Mouse (Mus musculus): ENCODE results near the gene Pigh. TPM values are rescaled to one million over a fixed set of nuclear protein-coding genes. Genes with fewer than 3 reads are reported as not detected.
A peak's percentile ranks its signal among the peaks of the same experiment; 100 is the strongest.

Gene Pigh
- 17.3 and 22.2 TPM in 2 replicates for polyA plus RNA-seq (2014; fragmentation: Nextera tagmentation; extraction: Ambion mirVana)

DNA sequence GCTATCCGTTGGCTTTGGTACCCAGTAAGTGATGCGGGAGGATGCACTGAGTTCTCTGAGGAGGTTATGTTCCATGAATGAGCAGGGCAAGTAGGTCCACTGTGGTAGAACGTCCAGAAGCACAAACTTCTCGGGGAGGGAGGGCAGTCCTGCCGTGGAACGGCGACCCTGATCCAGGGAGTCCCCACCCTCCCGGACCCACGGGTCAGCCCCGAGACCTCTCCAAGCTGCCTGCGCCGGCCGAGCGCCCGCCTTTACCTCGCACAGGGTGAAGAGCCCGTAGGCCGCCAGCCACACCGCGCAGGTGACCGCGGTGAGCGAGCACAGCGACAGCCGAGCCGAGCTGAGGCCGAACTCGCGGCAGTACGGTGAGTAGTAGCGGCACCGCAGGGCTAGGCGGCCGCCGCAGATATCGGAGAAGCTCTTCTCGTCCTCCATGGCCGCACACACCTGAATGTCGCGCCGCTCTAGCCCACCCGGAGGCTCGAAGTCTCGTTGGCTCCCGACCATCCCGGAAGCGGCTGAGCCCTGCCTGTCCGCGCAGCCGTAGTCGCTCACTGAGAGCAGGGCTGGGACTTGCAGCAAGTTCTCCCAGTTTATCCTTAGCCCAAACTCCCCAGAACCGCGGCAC lies at the start of gene Pigh:
TSS of gene Pigh (minus strand) at position 470 of the 631 bp plus-strand sequence.
- Histone ChIP-seq H3K4me1 (ENCODE audit: control insufficient read depth, insufficient read depth, low read length) (peaks cover 8% of the 10 kb centered on the region; the same call in 1 of the 2 replicates), H3K9me3 (ENCODE audit: control insufficient read depth, low read length) (no peaks in the 10 kb centered on the region), H3K27me3 (ENCODE audit: control insufficient read depth, insufficient read depth, low read length) (no peaks in the 10 kb centered on the region), H3K9ac (replicated peaks; ENCODE audit: low read length) (peak within 1 kb of the TSS; percentile 91), H3K4me3 (replicated peaks; ENCODE audit: low read depth, low read length) (peak within 1 kb of the TSS; percentile 87), H3K27ac (replicated peaks; ENCODE audit: low read depth, low read length) (peak within 1 kb of the TSS; percentile 77), H3K4me2 (ENCODE audit: low read length) (peak within 1 kb of the TSS; percentile 73), H3K36me3 (ENCODE audit: control insufficient read depth, insufficient read depth, low read length) (peaks cover 7% of the 10 kb centered on the region; the same call in 1 of the 2 replicates)
- DNase-seq (peak; percentile 96), ATAC-seq (ENCODE audit: low FRiP score, low TSS enrichment) (peak; percentile 95)
- WGBS, result under 1% methylated on average over 53 of the region's 53 CpGs

GRCm38 (mm10) chr12:79138999-79139398 lies 49.5 kb upstream of the Pigh start:
- no peak overlapping the region for H3K27ac ChIP-seq (replicated peaks; ENCODE audit: low read depth, low read length)
- ATAC-seq (ENCODE audit: low FRiP score, low TSS enrichment), result no peak

DNA sequence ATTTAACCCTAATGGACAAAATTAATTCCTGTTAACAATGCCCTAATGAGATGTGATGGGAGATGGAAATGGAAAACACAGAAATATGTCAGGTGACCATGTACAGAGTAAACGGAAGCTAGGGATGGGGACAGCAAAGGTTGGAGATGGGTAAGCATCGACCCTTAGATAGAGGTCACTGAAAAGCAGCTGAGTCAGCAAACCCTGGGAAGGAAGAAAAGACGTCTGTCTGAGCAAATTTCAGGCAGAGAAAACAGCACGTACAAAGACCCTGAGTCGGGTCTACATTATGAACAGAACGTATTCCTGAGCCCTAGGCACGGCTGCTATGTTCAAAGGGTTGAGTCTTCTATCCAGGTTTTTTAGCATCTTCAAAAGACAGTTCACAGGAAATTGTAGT lies 47.5 kb upstream of the Pigh start:
- no peak for DNase-seq
- no peaks in the 10 kb centered on the region for H3K9me3 ChIP-seq (ENCODE audit: control insufficient read depth, low read length)
- H3K27ac ChIP-seq (replicated peaks; ENCODE audit: low read depth, low read length), result no peak overlapping the region
- ATAC-seq (ENCODE audit: low FRiP score, low TSS enrichment), result no peak
- no peak overlapping the region for H3K4me3 ChIP-seq (replicated peaks; ENCODE audit: low read depth, low read length)
- no peaks in the 10 kb centered on the region for H3K36me3 ChIP-seq (ENCODE audit: control insufficient read depth, insufficient read depth, low read length)
- H3K4me1 ChIP-seq (ENCODE audit: control insufficient read depth, insufficient read depth, low read length), result no peaks in the 10 kb centered on the region
- H3K9ac ChIP-seq (replicated peaks; ENCODE audit: low read length), result no peak overlapping the region
- 80% methylated on average over 7 of the region's 7 CpGs for WGBS
- H3K27me3 ChIP-seq (ENCODE audit: control insufficient read depth, insufficient read depth, low read length), result peaks cover 14% of the 10 kb centered on the region
- H3K4me2 ChIP-seq (ENCODE audit: low read length), result no peak overlapping the region

More at GRCm38 (mm10) chr12:79138999-79139398, 49.5 kb upstream of the Pigh start:
- Histone ChIP-seq H3K27me3 (ENCODE audit: control insufficient read depth, insufficient read depth, low read length) (no peaks in the 10 kb centered on the region), H3K4me1 (ENCODE audit: control insufficient read depth, insufficient read depth, low read length) (no peaks in the 10 kb centered on the region), H3K4me3 (replicated peaks; ENCODE audit: low read depth, low read length) (no peak overlapping the region), H3K9ac (replicated peaks; ENCODE audit: low read length) (no peak overlapping the region), H3K36me3 (ENCODE audit: control insufficient read depth, insufficient read depth, low read length) (no peaks in the 10 kb centered on the region), H3K9me3 (ENCODE audit: control insufficient read depth, low read length) (no peaks in the 10 kb centered on the region), H3K4me2 (ENCODE audit: low read length) (no peak overlapping the region)
- DNase-seq, result no peak

DNA sequence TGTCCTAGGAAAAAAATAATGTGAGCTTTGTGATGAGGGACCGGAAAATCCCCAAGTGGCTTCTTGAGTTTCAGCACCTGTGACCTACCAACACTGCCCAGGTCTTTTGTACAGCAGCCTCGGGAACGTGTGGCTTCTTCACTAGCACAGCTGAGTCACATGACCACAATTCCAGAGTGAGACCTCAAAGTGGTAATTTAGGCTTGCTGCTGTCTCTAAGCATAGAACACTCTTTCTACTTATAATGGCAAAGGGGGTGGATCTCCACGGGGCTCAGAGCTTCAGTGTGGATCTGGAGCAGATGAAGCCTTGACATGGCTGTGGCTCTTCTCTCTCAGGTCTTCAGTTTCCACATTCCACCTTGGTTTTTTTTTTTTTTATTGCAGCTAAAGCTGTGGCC lies 45.7 kb upstream of the Pigh start:
- 46% methylated on average over 4 of the region's 4 CpGs for WGBS
- H3K36me3 ChIP-seq (ENCODE audit: control insufficient read depth, insufficient read depth, low read length), result no peaks in the 10 kb centered on the region
- no peak overlapping the region for H3K4me3 ChIP-seq (replicated peaks; ENCODE audit: low read depth, low read length)
- peaks cover 15% of the 10 kb centered on the region for H3K27me3 ChIP-seq (ENCODE audit: control insufficient read depth, insufficient read depth, low read length)
- DNase-seq (no peak), ATAC-seq (ENCODE audit: low FRiP score, low TSS enrichment) (no peak)
- H3K4me1 ChIP-seq (ENCODE audit: control insufficient read depth, insufficient read depth, low read length), result 0 out of 2 replicates have a peak, but pooled peaks cover 6% of the 10 kb centered on the region
- no peak overlapping the region for H3K9ac ChIP-seq (replicated peaks; ENCODE audit: low read length)
- H3K4me2 ChIP-seq (ENCODE audit: low read length), result no peak overlapping the region
- no peaks in the 10 kb centered on the region for H3K9me3 ChIP-seq (ENCODE audit: control insufficient read depth, low read length)
- no peak overlapping the region for H3K27ac ChIP-seq (replicated peaks; ENCODE audit: low read depth, low read length)

DNA sequence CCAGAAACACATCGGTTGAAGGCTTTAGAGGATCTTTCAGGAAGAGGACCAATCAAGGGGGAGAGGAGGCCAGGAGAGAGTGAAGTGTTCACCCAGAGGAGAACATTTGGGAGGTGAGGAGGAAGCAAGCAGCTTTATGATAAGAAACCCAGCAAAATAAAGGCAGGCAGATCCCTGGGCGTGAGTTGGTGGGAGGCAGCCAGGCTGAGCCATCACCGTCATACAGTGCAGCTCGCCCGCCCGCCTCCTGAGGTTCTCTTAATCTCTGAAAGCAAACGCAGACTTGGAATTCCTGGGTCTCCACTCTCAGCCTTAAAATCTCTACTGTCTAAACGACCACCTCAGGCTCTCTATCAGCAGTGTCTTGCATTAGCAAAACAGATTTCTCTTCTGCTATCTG lies 45.2 kb upstream of the Pigh start:
- H3K4me2 ChIP-seq (ENCODE audit: low read length), result no peak overlapping the region
- no peaks in the 10 kb centered on the region for H3K9me3 ChIP-seq (ENCODE audit: control insufficient read depth, low read length)
- DNase-seq (no peak), ATAC-seq (ENCODE audit: low FRiP score, low TSS enrichment) (no peak)
- H3K27ac ChIP-seq (replicated peaks; ENCODE audit: low read depth, low read length), result no peak overlapping the region
- H3K9ac ChIP-seq (replicated peaks; ENCODE audit: low read length), result no peak overlapping the region
- 43% methylated on average over 8 of the region's 8 CpGs for WGBS
- H3K4me1 ChIP-seq (ENCODE audit: control insufficient read depth, insufficient read depth, low read length), result 0 out of 2 replicates have a peak, but pooled peaks cover 6% of the 10 kb centered on the region
- peaks cover 15% of the 10 kb centered on the region for H3K27me3 ChIP-seq (ENCODE audit: control insufficient read depth, insufficient read depth, low read length)
- H3K36me3 ChIP-seq (ENCODE audit: control insufficient read depth, insufficient read depth, low read length), result no peaks in the 10 kb centered on the region
- no peak overlapping the region for H3K4me3 ChIP-seq (replicated peaks; ENCODE audit: low read depth, low read length)

DNA sequence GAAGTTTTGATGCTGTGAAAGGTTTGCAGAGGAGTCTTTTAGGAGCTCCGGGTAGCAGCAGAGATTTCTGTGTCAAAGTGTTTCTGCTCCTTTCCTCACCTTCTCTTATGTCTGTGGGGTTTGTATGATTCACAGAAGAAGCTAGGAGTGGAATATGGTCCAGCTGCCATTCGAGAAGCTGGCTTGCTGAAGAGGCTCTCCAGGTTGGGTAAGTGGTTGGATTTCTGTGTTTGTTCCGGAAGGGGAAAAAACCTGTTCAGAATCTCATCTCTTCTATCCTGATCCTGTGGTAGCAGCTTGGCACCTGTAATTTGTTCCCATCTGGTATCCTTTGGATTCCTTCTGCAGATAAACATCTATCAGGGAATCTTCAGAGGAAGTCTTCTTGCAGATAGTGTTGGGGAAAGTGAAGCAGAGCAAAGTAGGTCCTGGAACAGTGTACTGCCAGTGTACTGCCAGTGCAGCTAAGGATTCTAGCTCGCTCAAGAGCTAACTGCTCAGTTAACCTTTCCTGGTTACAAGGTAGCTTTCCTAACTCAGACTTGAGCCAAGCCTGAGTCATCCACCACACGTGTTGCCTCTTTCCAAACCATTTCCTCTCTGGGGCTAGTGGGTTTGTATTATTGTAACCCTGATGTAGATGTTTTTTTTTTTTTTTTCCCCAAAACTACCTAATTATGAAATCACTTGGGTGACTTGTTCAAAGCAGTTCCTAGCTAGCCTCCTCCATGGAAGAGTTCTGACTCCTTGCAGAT lies 42.4 kb upstream of the Pigh start:
- 0 out of 2 replicates have a peak, but pooled peaks cover 6% of the 10 kb centered on the region for H3K4me1 ChIP-seq (ENCODE audit: control insufficient read depth, insufficient read depth, low read length)
- H3K27me3 ChIP-seq (ENCODE audit: control insufficient read depth, insufficient read depth, low read length), result peaks cover 15% of the 10 kb centered on the region
- no peaks in the 10 kb centered on the region for H3K9me3 ChIP-seq (ENCODE audit: control insufficient read depth, low read length)
- DNase-seq (no peak), ATAC-seq (ENCODE audit: low FRiP score, low TSS enrichment) (no peak)
- H3K4me3 ChIP-seq (replicated peaks; ENCODE audit: low read depth, low read length), result peak overlapping the region; percentile 56
- H3K27ac ChIP-seq (replicated peaks; ENCODE audit: low read depth, low read length), result no peak overlapping the region
- WGBS, result 26% methylated on average over 5 of the region's 5 CpGs
- H3K4me2 ChIP-seq (ENCODE audit: low read length), result peak overlapping the region; percentile 91
- H3K36me3 ChIP-seq (ENCODE audit: control insufficient read depth, insufficient read depth, low read length), result no peaks in the 10 kb centered on the region
- H3K9ac ChIP-seq (replicated peaks; ENCODE audit: low read length), result peak overlapping the region; percentile 68

GRCm38 (mm10) chr12:79131178-79131675 lies 41.8 kb upstream of the Pigh start:
- Histone ChIP-seq H3K27me3 (ENCODE audit: control insufficient read depth, insufficient read depth, low read length) (peaks cover 15% of the 10 kb centered on the region), H3K4me3 (replicated peaks; ENCODE audit: low read depth, low read length) (peak overlapping the region; percentile 56), H3K9me3 (ENCODE audit: control insufficient read depth, low read length) (no peaks in the 10 kb centered on the region), H3K9ac (replicated peaks; ENCODE audit: low read length) (peak overlapping the region; percentile 68), H3K27ac (replicated peaks; ENCODE audit: low read depth, low read length) (peak overlapping the region; percentile 64), H3K36me3 (ENCODE audit: control insufficient read depth, insufficient read depth, low read length) (no peaks in the 10 kb centered on the region), H3K4me2 (ENCODE audit: low read length) (peak overlapping the region; percentile 91), H3K4me1 (ENCODE audit: control insufficient read depth, insufficient read depth, low read length) (0 out of 2 replicates have a peak, but pooled peaks cover 6% of the 10 kb centered on the region)
- WGBS, result under 1% methylated on average over 22 of the region's 22 CpGs
- ATAC-seq (ENCODE audit: low FRiP score, low TSS enrichment), result no peak
- peak; percentile 65 for DNase-seq

- peak within 1 kb of the TSS; percentile 91 for H3K4me2 ChIP-seq (ENCODE audit: low read length)
- peaks cover 15% of the 10 kb centered on the region for H3K27me3 ChIP-seq (ENCODE audit: control insufficient read depth, insufficient read depth, low read length)
- DNase-seq (peak; percentile 90), ATAC-seq (ENCODE audit: low FRiP score, low TSS enrichment) (peak; percentile 91)
- H3K4me3 ChIP-seq (replicated peaks; ENCODE audit: low read depth, low read length), result peak within 1 kb of the TSS; percentile 56
- H3K4me1 ChIP-seq (ENCODE audit: control insufficient read depth, insufficient read depth, low read length), result 0 out of 2 replicates have a peak, but pooled peaks cover 6% of the 10 kb centered on the region
- H3K36me3 ChIP-seq (ENCODE audit: control insufficient read depth, insufficient read depth, low read length), result no peaks in the 10 kb centered on the region
- H3K9ac ChIP-seq (replicated peaks; ENCODE audit: low read length), result peak within 1 kb of the TSS; percentile 68
- peak within 1 kb of the TSS; percentile 64 for H3K27ac ChIP-seq (replicated peaks; ENCODE audit: low read depth, low read length)
- no peaks in the 10 kb centered on the region for H3K9me3 ChIP-seq (ENCODE audit: control insufficient read depth, low read length)
- WGBS, result under 1% methylated on average over 47 of the region's 47 CpGs
These were observed 41.1 kb upstream of the Pigh start, which contains the start of gene Arg2 for GRCm38 (mm10) chr12:79130299-79131177. Gene Arg2 (plus strand): TSS chr12:79130777.
